Mouse (Mus musculus): ENCODE results near the gene Timd2. TPM values are rescaled to one million over a fixed set of nuclear protein-coding genes. Genes with fewer than 3 reads are reported as not detected.
"Not testable (repeated sequence)": the region's sequence is repeated elsewhere in the genome, so short reads cannot be mapped to it uniquely, and the experiment has no call there.

The Timd2 gene
- polyA plus RNA-seq, 1 experiment from 2014 or later, result 0.11 TPM

DNA sequence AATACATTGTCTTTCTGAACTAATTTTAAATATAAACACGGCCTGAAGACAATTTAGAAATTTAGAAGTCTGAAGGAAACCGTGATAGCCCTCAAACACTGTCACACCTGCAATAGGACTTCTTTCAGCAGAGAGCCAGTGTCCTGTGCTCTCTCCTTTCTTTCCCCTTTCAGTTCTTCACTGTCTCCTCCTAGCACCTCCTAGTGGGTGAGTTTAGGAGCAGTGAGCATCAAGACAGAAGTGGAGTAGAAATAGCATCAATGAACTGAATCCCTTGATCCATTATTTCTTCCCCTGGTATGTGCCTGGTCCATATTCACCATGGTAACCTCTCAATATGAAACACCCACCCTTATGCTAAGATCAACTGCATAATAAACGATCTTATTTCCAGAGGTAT lies 70.3 kb downstream of the Timd2 start:
- Histone ChIP-seq H3K36me3 (replicated peaks) (no peaks in the 10 kb centered on the region), H3K4me1 (no peaks in the 10 kb centered on the region), H3K27me3 (ENCODE audit: poor library complexity, severe bottlenecking) (no peaks in the 10 kb centered on the region), H3K4me3 (no peak overlapping the region), H3K27ac (no peak overlapping the region), H3K9me3 (no peaks in the 10 kb centered on the region)
- DNase-seq (ENCODE audit: extremely low spot score, low spot score), result no peak
- WGBS, result 86% methylated on average over 3 of the region's 3 CpGs

DNA sequence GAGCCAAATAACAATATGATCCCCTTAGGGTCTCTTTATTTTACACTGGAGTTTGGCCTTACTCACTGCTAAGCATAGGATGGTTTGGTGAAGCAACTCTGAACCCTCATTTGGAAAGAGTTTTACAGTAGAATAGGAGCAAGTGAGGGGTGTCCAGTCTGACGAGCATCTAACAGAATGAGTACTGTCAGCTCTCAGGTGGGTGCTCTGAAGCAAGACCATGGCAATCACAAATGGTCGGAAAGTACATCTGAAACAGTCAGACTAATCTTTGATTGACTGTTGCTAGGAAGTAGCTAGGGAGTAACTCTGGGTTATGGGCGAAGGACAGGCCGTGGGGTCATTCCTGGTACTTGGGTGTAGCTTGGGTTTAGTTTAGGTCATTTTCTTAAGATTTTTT lies 71.3 kb downstream of the Timd2 start:
- H3K4me3 ChIP-seq, result not testable (repeated sequence)

GRCm38 (mm10) chr11:46631635-46632034 lies 75.2 kb downstream of the Timd2 start:
- Histone ChIP-seq H3K27ac (no peak overlapping the region), H3K4me1 (no peaks in the 10 kb centered on the region), H3K9me3 (no peaks in the 10 kb centered on the region), H3K4me3 (no peak overlapping the region), H3K27me3 (ENCODE audit: poor library complexity, severe bottlenecking) (no peaks in the 10 kb centered on the region), H3K36me3 (replicated peaks) (no peaks in the 10 kb centered on the region)
- 38% methylated on average over 3 of the region's 3 CpGs for WGBS
- DNase-seq (ENCODE audit: extremely low spot score, low spot score), result peak; percentile 15

More for the DNA sequence above, 71.3 kb downstream of the Timd2 start:
- not testable (repeated sequence) for H3K36me3 ChIP-seq (replicated peaks); DNase-seq (ENCODE audit: extremely low spot score, low spot score); H3K9me3 ChIP-seq; H3K27ac ChIP-seq; H3K4me1 ChIP-seq; H3K27me3 ChIP-seq (ENCODE audit: poor library complexity, severe bottlenecking)
- WGBS, result 89% methylated on average over 4 of the region's 4 CpGs

DNA sequence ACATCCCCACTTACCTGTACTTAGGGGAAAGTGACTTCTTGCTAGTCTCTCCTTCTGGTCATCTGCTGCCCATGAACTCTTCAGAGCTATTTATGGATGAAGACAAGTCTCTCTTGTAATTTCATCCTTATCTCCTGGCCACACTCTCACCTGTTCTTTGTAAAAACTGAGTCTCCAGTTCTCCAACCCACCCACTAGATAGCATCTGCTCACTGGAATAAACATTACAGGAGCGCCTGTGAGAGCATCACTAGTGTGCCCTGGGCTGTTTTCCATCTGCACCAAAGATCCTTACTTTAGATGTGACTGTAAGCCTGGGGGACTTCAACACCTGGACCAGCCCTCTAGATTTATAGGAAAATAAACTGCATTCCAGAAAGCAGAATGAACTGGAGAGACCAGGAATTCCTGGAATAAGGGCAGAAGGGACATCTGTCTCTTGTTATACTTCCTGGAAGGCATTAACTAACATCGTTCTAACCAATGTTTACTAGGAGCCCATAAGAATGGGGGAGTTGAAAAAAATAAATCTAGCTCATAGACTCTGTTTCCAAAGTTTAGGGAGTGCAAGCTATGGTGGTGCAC lies 77.6 kb downstream of the Timd2 start, which contains the start of gene Dppa1:
Gene Dppa1, minus strand, starts transcription at position 51 of the 585 bp plus-strand sequence.
- no peaks in the 10 kb centered on the region for H3K9me3 ChIP-seq
- H3K36me3 ChIP-seq (replicated peaks), result no peaks in the 10 kb centered on the region
- H3K4me1 ChIP-seq, result no peaks in the 10 kb centered on the region
- H3K4me3 ChIP-seq, result no peak within 1 kb of the TSS
- 77% methylated on average over 2 of the region's 2 CpGs for WGBS
- H3K27me3 ChIP-seq (ENCODE audit: poor library complexity, severe bottlenecking), result no peaks in the 10 kb centered on the region
- DNase-seq (ENCODE audit: extremely low spot score, low spot score), result no peak
- H3K27ac ChIP-seq, result no peak within 1 kb of the TSS

DNA sequence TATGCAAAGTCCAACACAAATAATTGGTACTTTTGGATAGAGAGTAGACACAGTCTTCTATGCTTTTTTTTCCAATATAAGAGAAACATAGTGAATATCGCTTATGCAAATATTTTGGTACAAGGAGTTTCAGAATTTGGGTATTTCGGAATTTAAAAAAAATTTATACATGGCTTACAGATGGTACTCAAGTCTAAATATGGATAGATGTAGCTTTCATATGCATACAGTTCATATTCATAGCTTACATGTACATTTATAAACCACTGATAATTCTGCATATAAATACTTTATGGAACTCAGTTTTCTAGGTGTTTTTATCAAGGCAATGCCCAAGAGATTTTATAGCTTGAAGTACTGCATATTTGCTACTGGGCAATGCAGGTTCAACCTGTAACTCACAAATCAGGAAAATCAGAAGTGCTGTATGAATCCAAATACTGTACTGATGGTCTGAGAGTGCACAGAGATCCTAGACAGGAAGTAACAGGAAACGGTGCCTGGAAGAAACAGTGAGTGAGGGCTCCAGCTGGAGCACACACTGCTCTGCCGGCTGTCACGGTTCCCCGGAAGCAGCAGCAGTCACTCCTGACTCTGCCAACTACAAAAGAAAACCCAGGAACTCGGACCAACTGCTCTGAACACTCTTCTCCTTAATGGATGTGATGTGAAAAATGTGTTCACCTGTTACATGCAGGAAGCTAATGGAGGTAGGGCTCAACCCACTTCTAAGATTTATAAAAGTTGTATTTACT lies 86.3 kb downstream of the Timd2 start:
- 85% methylated on average over 7 of the region's 7 CpGs for WGBS
- Histone ChIP-seq H3K9me3 (no peaks in the 10 kb centered on the region), H3K4me3 (no peak overlapping the region), H3K27me3 (ENCODE audit: poor library complexity, severe bottlenecking) (no peaks in the 10 kb centered on the region), H3K4me1 (no peaks in the 10 kb centered on the region), H3K27ac (no peak overlapping the region), H3K36me3 (replicated peaks) (no peaks in the 10 kb centered on the region)
- no peak for DNase-seq (ENCODE audit: extremely low spot score, low spot score)

GRCm38 (mm10) chr11:46619929-46620328 lies 86.9 kb downstream of the Timd2 start:
- Histone ChIP-seq H3K27ac (no peak overlapping the region), H3K4me3 (no peak overlapping the region), H3K4me1 (no peaks in the 10 kb centered on the region), H3K27me3 (ENCODE audit: poor library complexity, severe bottlenecking) (no peaks in the 10 kb centered on the region), H3K36me3 (replicated peaks) (no peaks in the 10 kb centered on the region), H3K9me3 (no peaks in the 10 kb centered on the region)
- 85% methylated on average over 1 of the region's 1 CpGs for WGBS
- no peak for DNase-seq (ENCODE audit: extremely low spot score, low spot score)

Other genes starting within 250 kb of the Timd2 start
- gene Gm12169, start 182.8 kb downstream of the Timd2 start, polyA plus RNA-seq (2016; fragmentation: Nextera tagmentation; extraction: Ambion mirVana), result not detected in 2 replicates
- not detected in 2 replicates for gene BC053393, start 135.5 kb downstream of the Timd2 start, polyA plus RNA-seq (2016; fragmentation: Nextera tagmentation; extraction: Ambion mirVana)
- not detected in 2 replicates for gene Dppa1, start 77.8 kb downstream of the Timd2 start, polyA plus RNA-seq (2016; fragmentation: Nextera tagmentation; extraction: Ambion mirVana)
- 0.07 TPM in 1 of 2 replicates, not detected in the other for gene Havcr1, start 28.0 kb upstream of the Timd2 start, polyA plus RNA-seq (2016; fragmentation: Nextera tagmentation; extraction: Ambion mirVana)
- gene Timd4, start 103.7 kb upstream of the Timd2 start, polyA plus RNA-seq (2016; fragmentation: Nextera tagmentation; extraction: Ambion mirVana), result 0.14 and 0.22 TPM in 2 replicates

Measured in forebrain, embryonic 10.5 days (tissue).